Mouse (Mus musculus) brain, embryonic 14.5 days (tissue): ENCODE results near the gene Sema4c.

ENCODE experiments used
- CTCF ChIP-seq: fragments of 200-500 bp; IDR thresholded peaks from 2 replicates; pipeline ENCODE4 v1.5.1; 2012; ENCODE audit warnings: inconsistent platforms, mild to moderate bottlenecking, moderate library complexity, borderline replicate concordance; ENCODE audit not compliant: insufficient read depth, insufficient read length; ENCODE audit errors: extremely low read depth
- POLR2A ChIP-seq: fragments of 200-500 bp; IDR thresholded peaks from 2 replicates; pipeline ENCODE4 v1.6.1; 2012; ENCODE audit warnings: mild to moderate bottlenecking, inconsistent platforms, borderline replicate concordance; ENCODE audit not compliant: poor library complexity, insufficient read depth, insufficient read length, severe bottlenecking; ENCODE audit errors: extremely low read depth

DNA sequence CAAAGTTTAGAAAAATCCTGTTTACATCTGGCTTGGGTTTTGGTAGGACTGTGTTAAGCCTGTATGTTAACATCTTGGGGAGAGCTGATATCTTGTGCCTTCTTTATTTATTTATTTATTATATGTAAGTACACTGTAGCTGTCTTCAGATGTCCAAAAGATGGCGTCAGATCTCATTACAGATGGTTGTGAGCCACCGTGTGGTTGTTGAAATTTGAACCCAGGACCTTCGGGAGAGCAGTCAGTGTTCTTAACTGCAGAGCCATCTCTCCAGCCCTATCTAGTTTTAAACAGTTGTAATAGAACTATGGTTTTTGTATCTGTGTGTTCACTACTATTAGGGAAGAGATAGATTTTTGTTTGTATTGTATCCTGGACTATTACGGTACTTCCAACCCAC, 28.9 kb downstream of the Sema4c start:
- TF ChIP-seq CTCF (no peak), POLR2A (no peak)
